Mouse (Mus musculus) layer of hippocampus, adult 9-10 months (tissue): Measurements from ENCODE around the gene Cpeb3.
"Not testable (repeated sequence)": the region's sequence is repeated elsewhere in the genome, so short reads cannot be mapped to it uniquely, and the experiment has no call there.

ENCODE experiments used
- DNase-seq: peaks from one replicate; pipeline ENCODE4 v3.0.0; 2022; ENCODE audit warnings: low spot score

Cpeb3 gene

GRCm38 (mm10) chr19:37206641-37207302, 1.6 kb downstream of the Cpeb3 start:
- no peak for DNase-seq

GRCm38 (mm10) chr19:37205155-37205554, 3.2 kb downstream of the Cpeb3 start:
- DNase-seq, result not testable (repeated sequence)

GRCm38 (mm10) chr19:37203371-37203770, 5.0 kb downstream of the Cpeb3 start:
- no peak for DNase-seq

- no peak for DNase-seq
Observed at GRCm38 (mm10) chr19:37199889-37200288, 8.5 kb downstream of the Cpeb3 start.

DNA sequence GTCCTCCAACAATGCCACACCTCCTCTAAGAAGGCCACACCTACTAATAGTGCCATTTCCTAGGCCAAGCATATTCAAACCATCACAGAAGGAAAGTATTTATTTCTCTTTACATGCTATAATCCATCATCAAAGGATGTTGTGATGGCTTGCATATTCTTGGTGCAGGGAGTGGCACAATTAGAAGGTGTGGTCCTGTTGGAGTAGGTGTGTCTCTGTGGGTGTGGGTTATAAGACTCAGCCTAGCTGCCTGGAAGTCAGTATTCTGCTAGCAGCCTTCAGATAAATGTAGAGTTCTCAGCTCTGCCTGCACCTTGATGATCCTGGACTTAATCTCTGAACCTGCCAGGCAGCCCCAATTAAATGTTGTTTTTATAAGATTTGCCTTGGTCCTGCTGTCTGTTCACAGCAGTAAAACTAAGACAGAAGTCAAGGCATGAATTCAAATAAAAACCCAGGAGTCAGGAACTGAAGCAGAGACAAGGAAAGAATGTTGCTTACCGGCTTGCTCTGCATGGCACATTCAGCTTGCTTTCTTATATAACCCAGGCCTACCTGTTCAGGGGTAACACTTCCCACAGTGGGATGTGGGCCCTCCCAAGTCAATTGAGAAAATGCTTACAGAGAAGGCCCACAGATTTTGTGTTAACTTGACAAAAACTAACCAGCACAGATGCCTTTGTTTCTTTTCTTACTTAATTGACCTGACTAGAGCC, 10.1 kb downstream of the Cpeb3 start:
- no peak for DNase-seq

- DNase-seq, result no peak
Observed at GRCm38 (mm10) chr19:37192475-37193058, 15.8 kb downstream of the Cpeb3 start.

- no peak for DNase-seq
Observed at GRCm38 (mm10) chr19:37188366-37188948, 19.9 kb downstream of the Cpeb3 start.

GRCm38 (mm10) chr19:37177819-37178708, 30.3 kb downstream of the Cpeb3 start:
- no peak for DNase-seq

DNA sequence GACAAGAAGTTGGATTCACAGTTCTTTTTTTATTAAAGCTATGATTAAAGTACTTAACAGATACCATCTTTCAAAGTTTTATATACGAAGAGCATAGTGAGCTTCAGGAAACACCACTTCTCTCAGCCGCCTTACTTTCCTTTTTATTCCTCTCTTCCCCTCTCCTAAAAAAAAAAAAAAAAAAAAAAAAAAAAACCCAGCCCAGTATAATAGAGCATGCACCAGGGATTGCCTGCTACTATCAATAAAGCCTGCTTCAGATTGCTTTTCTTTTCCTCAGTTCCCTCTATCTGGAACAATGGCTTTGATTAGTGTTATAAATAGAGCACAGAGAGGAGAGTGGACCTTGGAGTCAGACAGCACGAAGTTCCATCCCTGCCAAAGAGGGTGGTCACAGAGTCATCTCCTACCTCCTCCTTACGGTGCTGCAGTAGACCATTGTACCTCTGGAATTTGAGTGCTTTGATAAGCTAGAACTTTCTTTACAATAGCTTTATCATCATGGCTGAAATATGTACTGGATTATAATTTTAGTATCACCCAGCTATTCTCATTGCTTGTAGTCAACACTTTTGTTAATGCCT, 31.4 kb downstream of the Cpeb3 start:
- DNase-seq, result no peak

DNA sequence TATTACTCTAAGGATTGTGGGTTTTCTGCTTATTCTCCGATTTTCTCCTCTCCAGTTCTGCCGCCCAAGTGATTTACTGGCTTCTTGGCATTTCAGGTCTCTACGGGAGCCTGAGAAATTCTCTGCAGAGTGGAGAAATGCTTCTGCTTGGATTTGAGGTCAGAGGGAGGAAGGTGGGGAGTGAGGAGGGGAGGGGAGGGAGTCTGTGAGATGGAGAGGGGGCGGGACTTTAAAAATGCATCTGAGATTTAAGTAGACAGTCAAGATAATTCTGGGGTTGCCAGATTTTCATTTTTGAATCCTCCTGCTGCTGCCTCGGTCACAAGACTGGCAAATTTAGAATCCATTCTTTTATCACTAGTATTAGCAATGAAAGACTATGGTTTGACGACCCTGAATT, 32.5 kb downstream of the Cpeb3 start:
- DNase-seq, result no peak

GRCm38 (mm10) chr19:37175436-37175805, 33.0 kb downstream of the Cpeb3 start:
- DNase-seq, result no peak

DNA sequence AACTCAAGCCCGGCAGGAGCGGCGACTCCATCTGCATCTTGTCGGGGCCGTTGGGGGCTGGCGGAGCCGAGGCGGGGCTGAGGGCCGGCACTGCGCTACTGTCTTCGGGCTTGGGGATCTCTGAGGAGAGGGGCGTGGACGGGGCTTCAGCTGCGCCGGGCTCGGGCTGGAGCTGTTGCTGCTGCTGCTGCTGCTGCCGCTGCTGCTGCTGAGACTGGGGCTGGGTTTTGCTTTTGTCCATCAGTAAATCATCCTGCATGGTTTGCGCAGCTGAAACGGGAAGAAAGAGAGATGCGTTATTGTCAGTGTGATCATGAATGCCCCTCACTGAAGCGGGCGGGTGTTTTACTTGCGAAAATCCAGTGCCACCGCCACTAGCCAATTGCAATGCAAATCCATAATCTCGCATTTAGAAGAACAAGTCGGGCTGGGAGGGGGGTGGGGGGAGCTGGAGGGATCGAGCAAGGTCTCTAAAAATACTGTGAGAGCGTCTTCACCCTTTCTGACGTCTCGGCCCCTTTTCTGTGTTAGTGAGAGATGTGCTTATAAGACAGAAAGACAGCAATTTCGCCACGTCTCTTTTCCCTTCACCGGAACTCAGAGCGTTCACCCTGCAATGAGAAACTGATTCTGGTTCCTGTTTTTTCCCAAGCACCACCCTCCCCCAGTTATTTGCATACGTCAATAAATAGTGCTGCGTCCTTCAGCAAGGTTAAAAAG, 33.5 kb downstream of the Cpeb3 start:
- DNase-seq, result no peak

DNA sequence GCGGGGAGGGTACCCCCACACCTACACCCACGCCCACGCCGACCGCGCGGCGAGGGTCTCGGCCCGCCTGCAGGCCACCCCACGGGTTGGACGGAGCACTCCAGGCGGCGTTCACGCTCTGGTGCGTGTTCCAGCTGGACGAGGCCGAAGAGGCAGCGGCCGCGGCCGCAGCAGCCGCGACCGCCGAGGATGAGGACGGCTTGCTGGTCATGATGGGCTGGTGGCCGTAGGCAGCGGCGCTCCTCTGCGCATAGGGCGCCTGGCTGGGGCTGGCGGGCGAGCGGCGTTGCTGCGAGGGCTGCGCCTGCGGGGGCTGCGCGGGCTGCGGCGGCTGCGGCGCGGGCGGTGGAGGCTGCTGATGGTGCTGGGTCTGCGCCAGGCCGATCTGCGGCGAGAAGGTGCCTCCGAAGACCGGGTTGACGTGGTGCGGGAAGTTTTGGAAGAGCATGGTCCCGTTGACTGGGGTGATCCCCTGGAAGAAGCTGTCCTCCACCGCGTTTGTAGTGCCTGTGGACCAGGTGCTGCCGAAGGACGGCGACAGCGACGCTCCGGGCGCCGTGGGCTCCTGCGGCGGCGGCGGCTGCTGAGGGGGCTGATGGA, 34.2 kb downstream of the Cpeb3 start:
- DNase-seq, result no peak

- no peak for DNase-seq
Observed at GRCm38 (mm10) chr19:37173331-37174115, 34.9 kb downstream of the Cpeb3 start.

DNA sequence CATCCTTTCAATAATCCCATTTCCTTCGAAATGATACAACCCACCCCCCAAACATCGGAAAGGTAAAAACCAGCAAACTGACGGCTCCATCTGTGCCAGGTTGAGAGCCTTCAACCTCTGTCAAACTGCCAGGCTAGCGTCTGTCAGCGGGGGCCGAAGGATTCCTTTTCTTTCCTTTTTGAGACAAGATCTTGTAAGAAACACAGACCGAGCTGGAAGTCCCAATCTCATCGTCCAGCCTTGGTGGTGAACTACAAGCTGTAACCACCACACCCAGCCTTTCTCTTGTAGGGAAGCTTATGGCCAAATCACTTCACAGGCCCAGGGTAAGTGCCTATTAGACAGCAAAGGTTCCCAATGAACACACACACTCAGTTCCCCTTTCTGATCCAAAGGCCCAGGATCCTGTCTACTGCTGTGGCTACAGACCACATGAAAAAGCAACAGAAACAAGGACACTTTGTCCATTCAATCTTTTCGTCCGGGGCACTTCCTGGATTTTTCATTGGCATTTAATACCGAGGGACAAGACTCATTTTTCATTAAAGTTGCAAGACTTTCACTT, 35.8 kb downstream of the Cpeb3 start:
- DNase-seq, result no peak

DNA sequence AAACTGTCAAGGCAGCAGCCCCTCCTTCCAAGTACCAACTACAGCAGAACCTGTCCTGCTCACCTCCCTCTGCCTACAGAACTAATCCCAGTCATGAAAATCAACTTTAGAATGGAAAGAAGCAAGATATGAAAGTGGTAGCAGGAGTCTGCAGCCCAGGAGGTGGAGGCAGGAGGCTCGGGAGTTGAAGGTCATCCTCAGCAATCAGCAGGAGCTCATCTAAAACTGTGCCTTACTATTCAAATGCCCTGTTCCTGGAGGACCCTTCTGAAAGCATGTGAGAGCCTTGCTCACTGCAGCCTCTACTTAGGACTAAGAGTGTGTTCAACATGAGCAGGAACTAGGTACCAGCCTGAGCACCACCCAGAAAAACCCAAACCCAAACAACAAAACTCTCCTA, 36.3 kb downstream of the Cpeb3 start:
- no peak for DNase-seq

GRCm38 (mm10) chr19:37156770-37157336, 51.5 kb downstream of the Cpeb3 start:
- no peak for DNase-seq

DNA sequence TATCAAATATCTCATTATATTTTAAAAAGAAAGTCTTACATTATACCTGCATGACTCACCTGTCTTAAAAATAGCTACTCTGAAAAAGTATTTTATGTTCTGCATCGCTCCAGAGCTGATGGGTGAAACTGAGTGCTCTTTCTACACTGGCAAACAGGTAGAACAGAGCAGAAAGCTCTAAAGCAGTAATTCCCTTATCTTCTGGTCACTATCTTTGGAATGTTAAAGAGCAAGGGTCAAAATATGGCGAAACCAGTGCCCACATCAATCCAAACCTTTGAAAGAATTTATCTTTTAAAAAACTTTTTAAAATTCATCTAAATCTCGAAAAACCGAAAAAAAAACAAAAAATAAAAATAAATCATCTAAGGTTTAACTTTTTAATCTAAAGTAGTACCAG, 52.4 kb downstream of the Cpeb3 start:
- no peak for DNase-seq

- no peak for DNase-seq
Observed at GRCm38 (mm10) chr19:37147145-37147544, 61.3 kb downstream of the Cpeb3 start.
